Mouse (Mus musculus) liver, embryonic 13.5 days (tissue): ENCODE data around the gene Rad9b. TPM values are rescaled to one million over a fixed set of nuclear protein-coding genes. Genes with fewer than 3 reads are reported as not detected.

ENCODE experiments used
- ATAC-seq: fragments of 200-750 bp; cut with Nextera tagmentation; 2 replicates; pipeline ENCODE4 v1.8.0; 2017; ENCODE audit warnings: low read depth, mild to moderate bottlenecking, moderate number of reproducible peaks, moderate library complexity
- DNase-seq: peaks from one replicate; pipeline ENCODE4 v3.0.0; 2022
- H3K27ac ChIP-seq: fragments of 300-500 bp; sonication (generic); 2 replicates; pipeline ENCODE4 v1.5.1; 2015; ENCODE audit warnings: moderate library complexity, mild to moderate bottlenecking, inconsistent platforms
- H3K27me3 ChIP-seq: fragments of 300-500 bp; sonication (generic); 2 replicates; pipeline ENCODE4 v1.6.1; 2015; ENCODE audit warnings: mild to moderate bottlenecking, inconsistent platforms
- H3K36me3 ChIP-seq: fragments of 300-500 bp; sonication (generic); 2 replicates; pipeline ENCODE4 v1.6.1; 2015; ENCODE audit warnings: mild to moderate bottlenecking, inconsistent platforms
- H3K4me1 ChIP-seq: fragments of 300-500 bp; sonication (generic); replicated peaks from 2 replicates; pipeline ENCODE4 v1.6.1; 2015; ENCODE audit warnings: inconsistent platforms
- H3K4me2 ChIP-seq: fragments of 300-500 bp; sonication (generic); 2 replicates; pipeline ENCODE4 v1.6.1; 2015; ENCODE audit warnings: inconsistent platforms, mild to moderate bottlenecking, moderate library complexity
- H3K4me3 ChIP-seq: fragments of 300-500 bp; sonication (generic); replicated peaks from 2 replicates; pipeline ENCODE4 v1.5.1; 2015; ENCODE audit warnings: mild to moderate bottlenecking, inconsistent platforms
- H3K9ac ChIP-seq: fragments of 300-500 bp; sonication (generic); 2 replicates; pipeline ENCODE4 v1.6.1; 2015; ENCODE audit warnings: mild to moderate bottlenecking, inconsistent platforms
- H3K9me3 ChIP-seq: fragments of 300-500 bp; sonication (generic); replicated peaks from 2 replicates; pipeline ENCODE4 v1.6.1; 2016; ENCODE audit warnings: inconsistent platforms
- WGBS: fragments of 180-500 bp; shearing (Covaris S2); methylation state at CpG from one replicate; pipeline ENCODE4 v1.1.7; 2015; ENCODE audit not compliant: insufficient replicate concordance; 5-methylcytosine and 5-hydroxymethylcytosine counted together
- polyA plus RNA-seq: library from polyadenylated mRNA; unstranded; fragments of >200 nt; fragmentation: Nextera tagmentation; extraction: Ambion mirVana; gene quantifications from 2 replicates; pipeline ENCODE4 v1.2.1, GENCODE M21; 2015

Rad9b gene
- polyA plus RNA-seq, 1 experiment from 2014 or later: 2.8 TPM

- H3K27me3 ChIP-seq: no peaks in the 10 kb centered on the region
- peak overlapping the region; percentile 55 for H3K4me2 ChIP-seq
- DNase-seq (no peak), ATAC-seq (peak; percentile 27; the same call in 1 of the 2 replicates)
- peak overlapping the region; percentile 22; the same call in 1 of the 2 replicates for H3K4me3 ChIP-seq
- no peaks in the 10 kb centered on the region for H3K9me3 ChIP-seq
- peak overlapping the region; percentile 66 for H3K27ac ChIP-seq
- H3K9ac ChIP-seq: peak overlapping the region; percentile 57
- peaks cover 61% of the 10 kb centered on the region for H3K4me1 ChIP-seq
- 50% methylated on average over 17 of the region's 17 CpGs for WGBS
- peaks cover 22% of the 10 kb centered on the region for H3K36me3 ChIP-seq
Observed at GRCm38 (mm10) chr5:122291553-122292339, 62.3 kb downstream of the Rad9b start.

GRCm38 (mm10) chr5:122291149-122291548 lies 62.9 kb downstream of the Rad9b start:
- no peaks in the 10 kb centered on the region for H3K27me3 ChIP-seq
- ATAC-seq (peak; percentile 90), DNase-seq (peak; percentile 51)
- peak overlapping the region; percentile 22; the same call in 1 of the 2 replicates for H3K4me3 ChIP-seq
- peaks cover 22% of the 10 kb centered on the region for H3K36me3 ChIP-seq
- peak overlapping the region; percentile 66 for H3K27ac ChIP-seq
- no peaks in the 10 kb centered on the region for H3K9me3 ChIP-seq
- peak overlapping the region; percentile 57 for H3K9ac ChIP-seq
- WGBS: 35% methylated on average over 6 of the region's 6 CpGs
- peaks cover 67% of the 10 kb centered on the region for H3K4me1 ChIP-seq
- peak overlapping the region; percentile 55 for H3K4me2 ChIP-seq

- WGBS: 73% methylated on average over 4 of the region's 4 CpGs
- no peak overlapping the region for H3K4me3 ChIP-seq
Observed at GRCm38 (mm10) chr5:122288147-122288811, 65.8 kb downstream of the Rad9b start.

GRCm38 (mm10) chr5:122287026-122287425 lies 67.0 kb downstream of the Rad9b start:
- H3K4me1 ChIP-seq: peaks cover 71% of the 10 kb centered on the region
- H3K9ac ChIP-seq: no peak overlapping the region
- no peak for ATAC-seq
- no peak for DNase-seq
- H3K4me2 ChIP-seq: 0 out of 2 replicates have a peak overlapping the region, but pooled peaks have one; percentile 7
- H3K27ac ChIP-seq: no peak overlapping the region
- H3K4me3 ChIP-seq: no peak overlapping the region
- H3K27me3 ChIP-seq: 0 out of 2 replicates have a peak, but pooled peaks cover 6% of the 10 kb centered on the region
- no peaks in the 10 kb centered on the region for H3K9me3 ChIP-seq
- H3K36me3 ChIP-seq: peaks cover 14% of the 10 kb centered on the region
- 47% methylated on average over 4 of the region's 4 CpGs for WGBS

More at GRCm38 (mm10) chr5:122288147-122288811, 65.8 kb downstream of the Rad9b start:
- H3K4me2 ChIP-seq: no peak overlapping the region
- H3K27ac ChIP-seq: no peak overlapping the region
- no peaks in the 10 kb centered on the region for H3K27me3 ChIP-seq
- peaks cover 80% of the 10 kb centered on the region for H3K4me1 ChIP-seq
- DNase-seq: no peak
- no peak for ATAC-seq
- no peaks in the 10 kb centered on the region for H3K9me3 ChIP-seq
- no peak overlapping the region for H3K9ac ChIP-seq
- H3K36me3 ChIP-seq: peaks cover 14% of the 10 kb centered on the region

GRCm38 (mm10) chr5:122286191-122286590 lies 67.8 kb downstream of the Rad9b start:
- H3K4me3 ChIP-seq: peak overlapping the region; percentile 97
- H3K4me1 ChIP-seq: peaks cover 67% of the 10 kb centered on the region
- peak overlapping the region; percentile 100 for H3K4me2 ChIP-seq
- no peak overlapping the region for H3K27ac ChIP-seq
- H3K27me3 ChIP-seq: peaks cover 13% of the 10 kb centered on the region
- H3K9me3 ChIP-seq: no peaks in the 10 kb centered on the region
- ATAC-seq (no peak), DNase-seq (no peak)
- peaks cover 14% of the 10 kb centered on the region for H3K36me3 ChIP-seq
- H3K9ac ChIP-seq: peak overlapping the region; percentile 91
- 76% methylated on average over 10 of the region's 10 CpGs for WGBS

- Histone ChIP-seq H3K4me2 (peak overlapping the region; percentile 100), H3K27me3 (peaks cover 17% of the 10 kb centered on the region), H3K9ac (peak overlapping the region; percentile 91), H3K36me3 (peaks cover 14% of the 10 kb centered on the region), H3K9me3 (no peaks in the 10 kb centered on the region), H3K27ac (no peak overlapping the region), H3K4me1 (peaks cover 67% of the 10 kb centered on the region), H3K4me3 (peak overlapping the region; percentile 97)
- WGBS: 49% methylated on average over 7 of the region's 7 CpGs
- ATAC-seq (no peak), DNase-seq (no peak)
Observed at GRCm38 (mm10) chr5:122285767-122286150, 68.3 kb downstream of the Rad9b start.

- ATAC-seq (peak; percentile 46), DNase-seq (peak; percentile 44)
- H3K27ac ChIP-seq: peak overlapping the region; percentile 75
- H3K9me3 ChIP-seq: no peaks in the 10 kb centered on the region
- WGBS: 1% methylated on average over 30 of the region's 34 CpGs
- H3K4me3 ChIP-seq: peak overlapping the region; percentile 97
- H3K36me3 ChIP-seq: peaks cover 14% of the 10 kb centered on the region
- peaks cover 68% of the 10 kb centered on the region for H3K4me1 ChIP-seq
- peak overlapping the region; percentile 91 for H3K9ac ChIP-seq
- H3K4me2 ChIP-seq: peak overlapping the region; percentile 100
- H3K27me3 ChIP-seq: peaks cover 23% of the 10 kb centered on the region
Observed at GRCm38 (mm10) chr5:122285029-122285766, 68.8 kb downstream of the Rad9b start.

GRCm38 (mm10) chr5:122284183-122285028 lies 69.6 kb downstream of the Rad9b start, which contains the start of gene Pptc7:
Gene Pptc7 (plus strand): TSS chr5:122284365.
- H3K4me1 ChIP-seq: peaks cover 73% of the 10 kb centered on the region
- peak within 1 kb of the TSS; percentile 97 for H3K4me3 ChIP-seq
- peak; percentile 91 for ATAC-seq
- under 1% methylated on average over 85 of the region's 114 CpGs for WGBS
- H3K27ac ChIP-seq: peak within 1 kb of the TSS; percentile 75
- H3K4me2 ChIP-seq: peak within 1 kb of the TSS; percentile 100
- H3K9ac ChIP-seq: peak within 1 kb of the TSS; percentile 91
- peaks cover 8% of the 10 kb centered on the region for H3K36me3 ChIP-seq
- H3K9me3 ChIP-seq: no peaks in the 10 kb centered on the region
- peaks cover 29% of the 10 kb centered on the region for H3K27me3 ChIP-seq
- peak; percentile 86 for DNase-seq

GRCm38 (mm10) chr5:122283828-122284182 lies 70.2 kb downstream of the Rad9b start:
- Histone ChIP-seq H3K9ac (peak overlapping the region; percentile 29; the same call in 1 of the 2 replicates), H3K36me3 (peaks cover 4% of the 10 kb centered on the region), H3K27ac (peak overlapping the region; percentile 43), H3K4me1 (peaks cover 69% of the 10 kb centered on the region), H3K4me3 (peak overlapping the region; percentile 97; the same call in 1 of the 2 replicates), H3K9me3 (no peaks in the 10 kb centered on the region), H3K27me3 (peaks cover 29% of the 10 kb centered on the region), H3K4me2 (peak overlapping the region; percentile 100)
- ATAC-seq (no peak), DNase-seq (no peak)
- 19% methylated on average over 2 of the region's 2 CpGs for WGBS

- Histone ChIP-seq H3K4me1 (peaks cover 41% of the 10 kb centered on the region), H3K4me2 (peak overlapping the region; percentile 24), H3K36me3 (no peaks in the 10 kb centered on the region), H3K4me3 (no peak overlapping the region), H3K9ac (no peak overlapping the region), H3K27ac (no peak overlapping the region), H3K9me3 (no peaks in the 10 kb centered on the region), H3K27me3 (peaks cover 29% of the 10 kb centered on the region)
- no peak for DNase-seq
- 34% methylated on average over 19 of the region's 19 CpGs for WGBS
- no peak for ATAC-seq
Observed at GRCm38 (mm10) chr5:122280827-122281462, 73.1 kb downstream of the Rad9b start.
